Mouse (Mus musculus) midbrain, embryonic 12.5 days (tissue): ENCODE data around the gene Atg4c. TPM values are rescaled to one million over a fixed set of nuclear protein-coding genes. Genes with fewer than 3 reads are reported as not detected.

ENCODE experiments used
- ATAC-seq: fragments of 200-750 bp; cut with Nextera tagmentation; 2 replicates; pipeline ENCODE4 v1.8.0; 2017; ENCODE audit warnings: low read depth, moderate TSS enrichment, moderate library complexity; ENCODE audit not compliant: low FRiP score
- H3K27ac ChIP-seq: fragments of 300-500 bp; sonication (generic); replicated peaks from 2 replicates; pipeline ENCODE4 v1.5.1; 2016; ENCODE audit warnings: mild to moderate bottlenecking
- H3K27me3 ChIP-seq: fragments of 300-500 bp; sonication (generic); 2 replicates; pipeline ENCODE4 v1.6.1; 2016; ENCODE audit warnings: mild to moderate bottlenecking
- H3K36me3 ChIP-seq: fragments of 300-500 bp; sonication (generic); 2 replicates; pipeline ENCODE4 v1.6.1; 2016
- H3K4me1 ChIP-seq: fragments of 300-500 bp; sonication (generic); 2 replicates; pipeline ENCODE4 v1.6.1; 2016
- H3K4me2 ChIP-seq: fragments of 300-500 bp; sonication (generic); replicated peaks from 2 replicates; pipeline ENCODE4 v1.6.1; 2016; ENCODE audit warnings: mild to moderate bottlenecking, moderate library complexity
- H3K4me3 ChIP-seq: fragments of 300-500 bp; sonication (generic); 2 replicates; pipeline ENCODE4 v1.5.1; 2016; ENCODE audit warnings: mild to moderate bottlenecking
- H3K9ac ChIP-seq: fragments of 300-500 bp; sonication (generic); replicated peaks from 2 replicates; pipeline ENCODE4 v1.6.1; 2016; ENCODE audit warnings: mild to moderate bottlenecking, moderate library complexity
- H3K9me3 ChIP-seq: fragments of 300-500 bp; sonication (generic); 2 replicates; pipeline ENCODE4 v1.6.1; 2016; ENCODE audit warnings: mild to moderate bottlenecking
- WGBS: fragments of 180-500 bp; shearing (Covaris S2); methylation state at CpG from one replicate; pipeline ENCODE4 v1.1.7; 2016; 5-methylcytosine and 5-hydroxymethylcytosine counted together
- polyA plus RNA-seq: library from polyadenylated mRNA; unstranded; fragments of >200 nt; fragmentation: Nextera tagmentation; extraction: Ambion mirVana; gene quantifications from 2 replicates; pipeline ENCODE4 v1.2.1, GENCODE M21; 2016

The Atg4c gene
- 15.9 and 16.1 TPM in 2 replicates for polyA plus RNA-seq

DNA sequence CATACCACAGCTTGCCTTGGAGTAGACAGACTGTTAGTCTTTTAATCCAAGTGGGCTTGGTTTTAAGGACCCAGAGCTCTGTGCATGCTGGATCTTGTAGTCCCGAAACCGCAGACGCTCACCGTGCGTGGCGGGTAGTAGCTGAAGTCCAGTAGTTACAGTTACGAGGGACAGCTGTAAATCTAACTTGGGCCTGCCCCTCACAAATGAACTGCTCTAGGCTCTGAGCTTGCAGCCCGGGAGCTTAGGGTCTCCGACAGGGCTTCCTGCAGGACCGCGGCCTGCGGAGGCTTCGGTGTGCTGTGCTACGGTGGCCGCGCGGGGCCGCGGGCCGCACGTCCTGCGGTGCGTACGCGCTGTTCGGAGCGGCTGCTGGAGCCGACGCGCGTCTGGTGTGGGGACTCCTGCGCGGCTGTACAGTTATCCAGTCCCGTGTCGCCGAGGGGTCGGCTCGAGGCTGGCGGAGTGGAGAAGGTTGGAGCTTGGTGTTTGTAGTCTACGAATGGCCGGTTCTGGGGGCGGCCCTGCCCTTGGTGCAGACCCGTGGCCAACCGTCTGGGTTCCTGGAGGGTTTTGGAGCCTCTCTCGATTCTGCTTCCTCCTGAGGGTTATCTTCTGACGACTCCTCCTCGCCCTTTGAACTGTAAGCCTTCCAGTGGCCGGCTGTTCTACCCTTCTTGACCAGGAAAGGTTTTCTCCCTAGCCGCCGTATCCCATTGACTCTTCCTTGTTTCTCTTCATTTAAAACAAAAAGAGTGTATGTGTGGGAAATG is at the start of gene Atg4c:
Gene Atg4c (plus strand): TSS at position 125 of the 773 bp plus-strand sequence.
- no peaks in the 10 kb centered on the region for H3K27me3 ChIP-seq
- H3K36me3 ChIP-seq = no peaks in the 10 kb centered on the region
- H3K4me2 ChIP-seq = peak within 1 kb of the TSS; percentile 62
- peak within 1 kb of the TSS; percentile 75 for H3K4me3 ChIP-seq
- H3K9me3 ChIP-seq = no peaks in the 10 kb centered on the region
- H3K27ac ChIP-seq = peak within 1 kb of the TSS; percentile 90
- peak within 1 kb of the TSS; percentile 78 for H3K9ac ChIP-seq
- peak; percentile 97 for ATAC-seq
- peaks cover 3% of the 10 kb centered on the region; the same call in 1 of the 2 replicates for H3K4me1 ChIP-seq
- WGBS = under 1% methylated on average over 44 of the region's 50 CpGs

DNA sequence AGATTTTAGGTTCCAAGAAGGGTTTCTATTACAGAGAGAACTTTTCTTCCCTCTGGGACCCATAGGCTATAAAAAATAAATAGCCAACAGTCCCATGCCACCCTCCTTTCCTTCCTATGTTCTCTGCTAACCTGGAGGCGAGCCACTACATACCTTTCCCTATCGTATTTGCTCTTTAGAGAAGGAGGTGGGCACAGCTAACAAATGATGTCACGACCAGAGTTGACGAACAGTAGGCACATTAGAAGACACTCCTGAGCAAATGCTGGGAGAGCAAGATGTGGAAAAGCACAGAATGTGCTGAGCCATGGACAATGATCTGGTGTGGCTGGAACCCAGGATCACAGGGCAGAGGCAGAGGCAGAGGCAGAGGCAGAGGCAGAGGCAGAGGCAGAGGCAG is 42.3 kb upstream of the Atg4c start:
- no peaks in the 10 kb centered on the region for H3K36me3 ChIP-seq
- 93% methylated on average over 4 of the region's 4 CpGs for WGBS
- no peak overlapping the region for H3K27ac ChIP-seq
- H3K27me3 ChIP-seq = no peaks in the 10 kb centered on the region
- no peaks in the 10 kb centered on the region for H3K9me3 ChIP-seq
- no peak overlapping the region for H3K4me3 ChIP-seq
- no peak overlapping the region for H3K4me2 ChIP-seq
- H3K9ac ChIP-seq = no peak overlapping the region
- H3K4me1 ChIP-seq = no peaks in the 10 kb centered on the region
- no peak for ATAC-seq

DNA sequence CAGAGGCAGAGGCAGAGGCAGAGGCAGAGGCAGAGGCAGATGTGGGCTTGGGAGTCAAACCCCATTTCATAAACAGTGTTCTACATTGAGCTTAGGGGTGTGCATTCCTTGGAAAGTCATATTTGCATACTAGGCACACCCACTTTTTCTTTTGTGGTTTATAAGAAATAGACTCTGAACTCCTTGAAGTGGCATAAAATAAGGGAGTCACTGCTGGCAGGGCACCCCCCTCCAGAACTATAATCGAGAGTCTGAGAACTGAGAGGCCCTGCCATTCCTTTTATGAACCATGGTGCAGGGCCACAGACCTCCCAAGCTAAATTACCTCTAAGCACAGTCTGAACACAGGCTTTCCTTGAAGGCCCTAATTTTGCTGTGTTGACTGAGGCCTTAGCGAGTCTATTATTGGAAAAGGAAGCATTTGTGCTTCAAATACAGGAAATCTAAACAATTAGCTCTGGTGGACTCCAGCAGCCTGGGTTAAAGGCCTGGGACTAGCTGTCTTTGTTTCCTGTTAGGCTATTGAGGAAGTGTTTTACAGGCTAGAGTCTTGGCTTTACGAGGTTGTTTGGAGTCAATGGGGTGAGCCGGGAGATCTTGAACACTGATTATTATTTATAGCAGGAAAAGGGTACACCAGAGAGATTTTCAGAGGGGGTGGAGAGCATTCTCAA is 41.7 kb upstream of the Atg4c start:
- no peak overlapping the region for H3K4me3 ChIP-seq
- H3K9me3 ChIP-seq = no peaks in the 10 kb centered on the region
- no peak for ATAC-seq

DNA sequence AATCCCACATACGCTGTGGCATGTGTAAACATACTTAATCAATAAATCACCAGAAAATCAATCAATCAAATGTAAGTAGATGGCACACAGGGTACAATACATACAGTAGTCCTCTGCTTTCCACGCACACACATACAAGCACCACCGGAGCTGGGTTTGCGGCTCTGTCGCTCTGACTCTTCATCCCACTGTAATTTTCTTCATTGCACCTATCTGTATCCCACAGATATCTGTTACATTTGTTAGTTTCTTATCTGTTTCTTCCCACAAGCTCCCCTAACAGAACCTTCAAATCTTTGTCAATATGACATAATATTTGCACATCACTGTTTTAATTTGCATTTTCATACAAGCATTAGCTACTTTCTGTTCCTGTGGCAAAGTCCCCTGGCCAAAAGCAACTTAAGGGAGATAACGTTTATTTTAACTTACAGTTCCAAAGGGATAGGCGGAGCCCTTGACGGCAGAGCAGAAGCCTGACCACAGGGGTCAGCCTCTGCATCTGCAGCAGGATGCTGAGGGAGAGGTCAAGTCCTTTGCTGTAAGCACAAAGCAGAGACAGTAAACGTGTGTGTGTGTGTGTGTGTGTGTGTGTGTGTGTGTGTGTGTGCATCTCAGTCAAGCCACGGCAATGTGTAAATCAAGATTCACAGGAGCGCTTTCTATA is 37.0 kb upstream of the Atg4c start:
- H3K4me1 ChIP-seq = peaks cover 15% of the 10 kb centered on the region
- no peak overlapping the region for H3K27ac ChIP-seq
- no peak overlapping the region for H3K4me3 ChIP-seq
- no peaks in the 10 kb centered on the region for H3K9me3 ChIP-seq
- H3K36me3 ChIP-seq = no peaks in the 10 kb centered on the region
- no peak overlapping the region for H3K4me2 ChIP-seq
- ATAC-seq = no peak
- H3K27me3 ChIP-seq = peaks cover 20% of the 10 kb centered on the region
- no peak overlapping the region for H3K9ac ChIP-seq
- 68% methylated on average over 11 of the region's 11 CpGs for WGBS

More for the DNA sequence above, 41.7 kb upstream of the Atg4c start:
- Histone ChIP-seq H3K4me1 (no peaks in the 10 kb centered on the region), H3K36me3 (no peaks in the 10 kb centered on the region), H3K9ac (no peak overlapping the region), H3K4me2 (no peak overlapping the region), H3K27me3 (0 out of 2 replicates have a peak, but pooled peaks cover 2% of the 10 kb centered on the region), H3K27ac (no peak overlapping the region)
- whole genome bisulfite sequencing = 42% methylated on average over 4 of the region's 4 CpGs

DNA sequence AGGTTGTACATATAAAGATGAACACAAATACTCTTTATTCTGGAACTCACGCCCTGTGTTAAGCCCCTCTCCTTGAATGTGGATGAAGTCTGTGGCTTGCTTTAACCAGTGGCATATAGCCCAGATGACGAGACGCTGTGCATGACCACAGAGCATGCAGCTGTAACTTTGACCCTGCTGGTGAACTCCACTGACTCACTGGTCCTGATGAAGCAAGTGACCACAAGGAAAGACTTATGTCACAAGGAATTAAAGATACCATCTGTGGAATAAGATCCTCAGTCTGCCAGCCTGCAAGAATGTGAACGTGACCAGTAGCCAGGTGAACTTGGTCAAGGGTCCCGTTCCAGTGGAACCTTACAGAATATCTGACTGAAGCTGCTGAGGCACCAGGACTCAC is 35.2 kb upstream of the Atg4c start:
- Histone ChIP-seq H3K36me3 (no peaks in the 10 kb centered on the region), H3K27me3 (peaks cover 32% of the 10 kb centered on the region), H3K9me3 (no peaks in the 10 kb centered on the region), H3K27ac (no peak overlapping the region), H3K9ac (no peak overlapping the region), H3K4me2 (no peak overlapping the region), H3K4me1 (peaks cover 26% of the 10 kb centered on the region), H3K4me3 (no peak overlapping the region)
- ATAC-seq = no peak
- 91% methylated on average over 5 of the region's 5 CpGs for WGBS

DNA sequence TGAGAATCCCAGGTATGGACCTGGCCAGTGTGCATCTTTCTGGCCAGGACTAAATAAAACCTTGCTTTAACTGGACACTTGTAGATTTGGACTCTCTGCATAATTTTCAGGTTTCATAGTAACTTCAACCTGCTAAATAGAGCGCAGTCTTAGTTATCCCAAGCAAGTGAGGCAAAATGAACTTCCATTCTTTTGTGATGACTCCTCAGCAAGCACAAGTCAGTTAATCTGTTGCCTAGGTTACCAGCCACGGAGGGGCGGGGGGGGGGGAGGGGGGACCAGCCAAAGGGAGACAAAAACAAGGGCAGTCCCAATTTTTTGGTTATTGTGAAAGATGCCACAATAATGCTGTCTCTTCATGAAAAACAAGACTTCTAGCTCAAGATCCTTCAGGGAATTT is 33.3 kb upstream of the Atg4c start:
- WGBS = 4% methylated on average over 3 of the region's 3 CpGs
- H3K4me1 ChIP-seq = peaks cover 28% of the 10 kb centered on the region
- H3K9ac ChIP-seq = no peak overlapping the region
- no peak overlapping the region for H3K4me3 ChIP-seq
- no peak overlapping the region for H3K27ac ChIP-seq
- H3K27me3 ChIP-seq = peaks cover 36% of the 10 kb centered on the region
- peak; percentile 42; the same call in 1 of the 2 replicates for ATAC-seq
- H3K36me3 ChIP-seq = no peaks in the 10 kb centered on the region
- H3K9me3 ChIP-seq = no peaks in the 10 kb centered on the region
- H3K4me2 ChIP-seq = no peak overlapping the region

DNA sequence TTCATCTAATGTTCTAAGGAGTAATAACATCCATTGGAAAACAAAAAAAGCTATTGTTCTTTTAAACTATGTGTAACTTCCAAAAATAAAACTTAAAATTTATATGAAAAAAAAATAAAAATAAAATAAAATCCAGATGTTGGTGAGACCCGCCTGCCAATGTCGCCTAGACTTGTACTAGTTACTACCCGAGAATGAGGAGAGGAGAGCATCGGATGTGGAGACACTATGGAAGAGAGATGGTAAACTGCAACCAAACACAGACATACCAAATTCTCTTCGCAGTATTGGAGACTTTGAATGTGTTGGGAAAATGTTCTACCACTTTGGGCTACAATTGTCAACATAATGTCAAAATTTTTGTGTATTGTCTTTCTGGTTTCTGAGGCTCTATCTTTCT is 32.8 kb upstream of the Atg4c start:
- Histone ChIP-seq H3K4me1 (peaks cover 28% of the 10 kb centered on the region), H3K27me3 (peaks cover 36% of the 10 kb centered on the region), H3K4me3 (no peak overlapping the region), H3K9me3 (no peaks in the 10 kb centered on the region), H3K9ac (no peak overlapping the region), H3K36me3 (no peaks in the 10 kb centered on the region), H3K27ac (no peak overlapping the region), H3K4me2 (no peak overlapping the region)
- WGBS = 13% methylated on average over 5 of the region's 5 CpGs
- no peak for ATAC-seq

DNA sequence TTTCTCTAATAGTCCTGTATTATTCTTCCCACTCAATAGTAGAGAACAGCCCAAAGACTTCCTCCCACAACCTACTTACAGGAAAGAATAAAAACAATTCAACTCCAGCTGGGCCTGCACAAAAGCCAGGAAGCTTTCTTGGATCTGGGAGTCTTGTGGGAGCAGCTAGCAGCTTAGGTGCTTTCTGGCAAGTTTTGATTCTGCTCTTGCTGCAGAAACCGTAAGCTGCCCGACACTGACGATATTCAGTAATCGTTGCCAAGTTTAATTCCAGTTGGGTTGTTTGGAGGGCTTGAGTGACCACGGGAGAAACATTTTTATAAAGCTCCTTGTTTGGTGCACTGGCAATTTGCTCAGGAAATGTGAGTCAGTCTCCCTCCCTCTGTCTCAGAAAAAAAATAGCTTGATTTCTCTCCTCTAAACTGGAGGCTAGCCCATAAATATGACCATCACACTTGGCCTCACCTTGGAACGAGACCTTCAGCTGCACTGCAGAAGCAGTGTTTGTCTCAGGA is 32.2 kb upstream of the Atg4c start:
- WGBS = 6% methylated on average over 6 of the region's 6 CpGs
- Histone ChIP-seq H3K4me3 (no peak overlapping the region), H3K27ac (0 out of 2 replicates have a peak overlapping the region, but pooled peaks have one; percentile 46), H3K27me3 (peaks cover 36% of the 10 kb centered on the region), H3K36me3 (no peaks in the 10 kb centered on the region), H3K9ac (no peak overlapping the region), H3K4me1 (peaks cover 28% of the 10 kb centered on the region), H3K4me2 (peak overlapping the region; percentile 22; the same call in 1 of the 2 replicates), H3K9me3 (no peaks in the 10 kb centered on the region)
- no peak for ATAC-seq

DNA sequence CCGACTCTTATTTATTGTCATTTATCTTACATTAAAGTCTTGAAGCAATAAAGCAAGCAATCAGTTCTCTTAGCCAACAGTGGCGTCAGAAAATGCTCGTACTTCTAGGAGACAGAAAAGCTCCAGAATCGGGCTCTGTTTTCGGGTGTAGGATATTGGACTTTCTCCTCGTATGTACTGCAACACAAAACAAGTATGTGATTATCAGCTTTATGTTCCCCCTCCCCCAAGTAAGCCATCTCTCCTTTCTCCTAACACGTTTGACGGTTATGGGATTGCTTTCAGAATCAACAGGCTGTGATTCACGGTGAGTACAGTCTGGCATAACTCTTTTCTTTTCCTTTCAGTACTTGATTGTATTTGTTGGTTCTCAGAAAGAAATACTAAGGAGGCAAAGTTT is 30.7 kb upstream of the Atg4c start:
- Histone ChIP-seq H3K9me3 (no peaks in the 10 kb centered on the region), H3K36me3 (no peaks in the 10 kb centered on the region), H3K4me2 (no peak overlapping the region), H3K27ac (no peak overlapping the region), H3K9ac (no peak overlapping the region), H3K27me3 (peaks cover 37% of the 10 kb centered on the region), H3K4me3 (no peak overlapping the region), H3K4me1 (peaks cover 28% of the 10 kb centered on the region)
- no peak for ATAC-seq
- 42% methylated on average over 9 of the region's 9 CpGs for WGBS

DNA sequence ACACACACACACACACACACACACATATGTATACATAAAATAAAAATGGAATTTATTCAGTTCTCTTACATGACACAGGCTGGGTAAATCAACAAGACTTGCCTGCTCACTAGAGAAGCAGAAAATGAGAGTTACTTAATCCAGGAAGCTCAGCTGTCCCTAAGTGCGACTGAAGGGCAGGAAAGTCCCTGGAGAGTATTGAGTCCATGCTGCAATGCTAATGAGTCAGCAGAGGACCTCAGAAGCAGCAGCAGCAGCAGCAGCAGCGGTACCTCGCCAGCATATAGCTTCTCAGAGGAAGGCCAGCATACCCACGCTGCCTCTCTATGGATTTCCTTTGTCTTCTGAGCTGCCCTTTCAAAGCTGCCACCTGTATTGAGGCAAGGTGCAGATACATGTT is 30.2 kb upstream of the Atg4c start:
- H3K4me3 ChIP-seq = no peak overlapping the region
- H3K9me3 ChIP-seq = no peaks in the 10 kb centered on the region
- H3K27me3 ChIP-seq = peaks cover 35% of the 10 kb centered on the region
- WGBS = 5% methylated on average over 4 of the region's 4 CpGs
- peak; percentile 74; the same call in 1 of the 2 replicates for ATAC-seq
- no peak overlapping the region for H3K9ac ChIP-seq
- no peaks in the 10 kb centered on the region for H3K36me3 ChIP-seq
- peaks cover 28% of the 10 kb centered on the region for H3K4me1 ChIP-seq
- H3K4me2 ChIP-seq = no peak overlapping the region
- H3K27ac ChIP-seq = no peak overlapping the region

DNA sequence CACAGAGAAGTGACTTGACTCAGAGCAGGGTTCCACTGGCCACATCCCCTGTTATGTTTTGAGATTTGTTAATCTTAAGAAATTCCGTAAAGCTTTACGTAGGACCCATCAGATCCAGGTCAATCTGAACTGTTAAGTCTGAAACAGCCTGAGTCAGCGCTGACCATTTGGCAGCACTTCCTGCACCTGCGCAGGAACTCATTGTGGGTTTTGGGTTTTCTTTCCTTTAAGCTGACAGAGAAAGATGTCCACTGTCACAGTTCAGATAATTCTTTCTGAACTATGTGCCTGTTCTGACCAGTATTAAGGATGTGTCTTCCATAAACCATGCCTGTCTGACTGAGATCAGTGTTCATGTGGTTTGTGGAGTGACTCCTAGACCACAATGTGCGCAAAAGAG is 24.9 kb upstream of the Atg4c start:
- no peak overlapping the region for H3K9ac ChIP-seq
- no peaks in the 10 kb centered on the region for H3K9me3 ChIP-seq
- no peak overlapping the region for H3K4me2 ChIP-seq
- H3K27me3 ChIP-seq = peaks cover 8% of the 10 kb centered on the region
- no peaks in the 10 kb centered on the region for H3K36me3 ChIP-seq
- 94% methylated on average over 5 of the region's 5 CpGs for WGBS
- no peak overlapping the region for H3K4me3 ChIP-seq
- ATAC-seq = no peak
- no peaks in the 10 kb centered on the region for H3K4me1 ChIP-seq
- no peak overlapping the region for H3K27ac ChIP-seq

DNA sequence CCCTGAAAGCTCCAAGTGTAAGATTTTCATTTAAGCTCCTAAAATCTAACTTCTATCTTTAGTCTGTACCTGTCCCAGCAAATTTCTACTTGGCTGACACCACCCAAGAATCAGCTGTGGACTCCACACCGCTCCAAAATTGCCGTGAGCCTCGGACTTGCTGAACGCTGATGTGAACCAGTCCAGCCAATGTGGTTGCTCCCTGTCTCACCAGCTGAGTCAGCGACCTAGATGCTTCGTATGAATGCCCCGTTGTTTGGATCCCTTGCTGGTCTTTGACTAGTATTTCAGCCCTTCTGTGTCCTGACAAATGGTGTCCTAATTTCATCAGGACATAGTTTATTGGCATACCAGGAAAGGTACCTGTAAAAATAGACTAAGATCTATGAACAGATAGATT is 19.5 kb upstream of the Atg4c start:
- H3K27ac ChIP-seq = no peak overlapping the region
- no peaks in the 10 kb centered on the region for H3K27me3 ChIP-seq
- no peaks in the 10 kb centered on the region for H3K4me1 ChIP-seq
- H3K36me3 ChIP-seq = no peaks in the 10 kb centered on the region
- no peak overlapping the region for H3K4me2 ChIP-seq
- no peak overlapping the region for H3K4me3 ChIP-seq
- no peak overlapping the region for H3K9ac ChIP-seq
- ATAC-seq = no peak
- WGBS = 85% methylated on average over 7 of the region's 7 CpGs
- no peaks in the 10 kb centered on the region for H3K9me3 ChIP-seq
